Mouse (Mus musculus) forebrain, embryonic 12.5 days (tissue): Measurements from ENCODE around the gene Tpm1. TPM values are rescaled to one million over a fixed set of nuclear protein-coding genes. Genes with fewer than 3 reads are reported as not detected.

ENCODE experiments used
- ATAC-seq: fragments of 200-750 bp; cut with Nextera tagmentation; 2 replicates; pipeline ENCODE4 v1.8.0; 2017; ENCODE audit warnings: moderate TSS enrichment; ENCODE audit not compliant: low FRiP score
- H3K27ac ChIP-seq: fragments of 300-500 bp; sonication (generic); 2 replicates; pipeline ENCODE4 v1.5.1; 2016; ENCODE audit warnings: mild to moderate bottlenecking
- H3K27me3 ChIP-seq: fragments of 300-500 bp; sonication (generic); 2 replicates; pipeline ENCODE4 v1.6.1; 2016; ENCODE audit warnings: mild to moderate bottlenecking
- H3K36me3 ChIP-seq: fragments of 300-500 bp; sonication (generic); replicated peaks from 2 replicates; pipeline ENCODE4 v1.6.1; 2016; ENCODE audit warnings: mild to moderate bottlenecking
- H3K4me1 ChIP-seq: fragments of 300-500 bp; sonication (generic); 2 replicates; pipeline ENCODE4 v1.6.1; 2016
- H3K4me2 ChIP-seq: fragments of 300-500 bp; sonication (generic); 2 replicates; pipeline ENCODE4 v1.6.1; 2016; ENCODE audit warnings: mild to moderate bottlenecking, moderate library complexity
- H3K4me3 ChIP-seq: fragments of 300-500 bp; sonication (generic); replicated peaks from 2 replicates; pipeline ENCODE4 v1.5.1; 2016; ENCODE audit warnings: mild to moderate bottlenecking
- H3K9ac ChIP-seq: fragments of 300-500 bp; sonication (generic); 2 replicates; pipeline ENCODE4 v1.6.1; 2016; ENCODE audit warnings: mild to moderate bottlenecking
- H3K9me3 ChIP-seq: fragments of 300-500 bp; sonication (generic); 2 replicates; pipeline ENCODE4 v1.6.1; 2016
- WGBS: fragments of 180-500 bp; shearing (Covaris S2); methylation state at CpG from one replicate; pipeline ENCODE4 v1.1.7; 2016; 5-methylcytosine and 5-hydroxymethylcytosine counted together
- polyA plus RNA-seq: library from polyadenylated mRNA; unstranded; fragments of >200 nt; fragmentation: Nextera tagmentation; extraction: Ambion mirVana; gene quantifications from 2 replicates; pipeline ENCODE4 v1.2.1, GENCODE M21; 2016

Tpm1 gene
- polyA plus RNA-seq, 1 experiment from 2014 or later: 280 TPM

DNA sequence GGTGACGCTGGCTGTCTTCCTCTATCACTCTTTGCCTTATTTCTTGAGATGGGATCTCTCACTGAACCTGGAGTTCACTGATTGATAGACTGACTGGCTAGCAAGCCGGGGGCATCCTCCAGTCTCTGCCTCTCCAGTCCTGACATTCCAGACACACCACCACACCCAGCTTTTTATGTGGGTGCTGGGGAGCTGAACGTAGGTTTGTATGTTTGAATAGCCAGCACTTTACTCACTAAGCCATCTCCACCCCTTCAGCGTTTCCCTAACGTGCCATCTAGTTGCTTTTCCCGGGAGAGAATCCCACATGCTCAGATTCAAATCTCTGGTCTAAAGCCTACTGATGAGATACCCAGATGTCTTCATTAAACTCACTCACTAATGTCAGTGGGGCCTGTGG lies 59.6 kb downstream of the Tpm1 start:
- Histone ChIP-seq H3K27me3 (no peaks in the 10 kb centered on the region), H3K27ac (no peak overlapping the region), H3K4me2 (no peak overlapping the region), H3K9me3 (no peaks in the 10 kb centered on the region), H3K36me3 (no peaks in the 10 kb centered on the region), H3K9ac (no peak overlapping the region), H3K4me1 (peaks cover 3% of the 10 kb centered on the region; the same call in 1 of the 2 replicates), H3K4me3 (no peak overlapping the region)
- no peak for ATAC-seq
- WGBS: 89% methylated on average over 6 of the region's 6 CpGs

DNA sequence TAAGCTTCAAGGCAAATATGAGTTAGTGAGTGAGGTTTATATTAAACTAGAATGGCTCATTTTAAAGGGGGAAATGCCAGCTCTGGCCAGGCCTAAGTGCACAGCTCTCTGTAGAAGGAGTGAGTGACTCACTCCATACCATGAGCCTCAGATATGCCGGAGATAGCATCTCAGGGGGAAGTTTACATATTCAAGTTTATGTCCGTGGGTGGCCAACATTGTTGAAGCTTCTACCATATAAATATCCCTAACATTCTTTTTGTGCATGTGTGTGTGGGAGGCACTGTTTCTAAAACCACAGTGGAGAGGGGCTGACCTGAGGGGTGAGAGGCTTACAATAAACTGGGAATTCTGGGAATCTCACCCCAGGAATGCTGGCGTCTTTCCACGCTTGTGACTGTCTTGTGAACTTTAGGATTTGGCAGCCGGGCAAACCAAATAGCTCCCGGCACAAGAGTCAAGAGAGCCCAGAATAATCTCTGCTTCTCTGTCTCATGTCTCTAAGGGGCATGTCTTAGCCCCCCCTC lies 60.3 kb downstream of the Tpm1 start:
- H3K4me2 ChIP-seq: no peak overlapping the region
- H3K27ac ChIP-seq: no peak overlapping the region
- no peak overlapping the region for H3K9ac ChIP-seq
- H3K36me3 ChIP-seq: no peaks in the 10 kb centered on the region
- WGBS: 77% methylated on average over 6 of the region's 6 CpGs
- no peak overlapping the region for H3K4me3 ChIP-seq
- H3K27me3 ChIP-seq: no peaks in the 10 kb centered on the region
- H3K9me3 ChIP-seq: no peaks in the 10 kb centered on the region
- peaks cover 3% of the 10 kb centered on the region; the same call in 1 of the 2 replicates for H3K4me1 ChIP-seq
- ATAC-seq: no peak

DNA sequence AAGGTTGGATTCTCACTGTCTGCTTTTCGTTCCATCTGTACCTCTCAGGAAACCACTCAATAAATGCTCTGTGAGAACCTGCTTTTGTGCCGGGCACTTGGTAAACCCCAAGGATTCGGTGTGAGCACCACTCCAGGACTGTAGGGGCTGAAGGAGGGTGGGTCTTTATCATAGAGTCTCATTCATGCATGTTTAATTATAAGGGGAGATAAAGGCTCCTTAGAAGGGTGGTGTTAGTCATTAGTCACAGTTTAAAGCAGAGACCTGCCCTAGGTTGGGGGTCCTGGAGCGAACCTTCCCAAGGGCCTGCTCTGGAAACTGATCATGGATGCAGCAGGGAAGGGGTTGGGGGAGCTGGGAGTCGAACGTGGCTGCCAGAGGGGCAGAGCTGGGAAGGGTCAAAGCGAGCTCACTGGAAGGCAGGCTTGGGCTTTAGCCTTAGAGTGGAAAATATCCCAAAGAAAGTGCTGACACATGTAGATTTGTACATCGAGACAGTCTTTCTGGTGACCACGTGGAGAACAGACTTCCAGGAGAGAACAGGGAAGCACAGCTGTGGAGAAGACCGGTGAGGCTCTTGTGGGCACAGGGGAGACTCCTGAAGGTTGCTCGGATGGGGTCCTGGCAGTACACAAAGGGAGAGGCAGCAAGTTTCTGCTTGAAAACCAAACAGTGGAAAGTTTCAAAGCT lies 60.9 kb downstream of the Tpm1 start:
- no peak for ATAC-seq
- H3K9ac ChIP-seq: no peak overlapping the region
- H3K27ac ChIP-seq: no peak overlapping the region
- no peaks in the 10 kb centered on the region for H3K9me3 ChIP-seq
- no peaks in the 10 kb centered on the region for H3K36me3 ChIP-seq
- no peak overlapping the region for H3K4me3 ChIP-seq
- no peaks in the 10 kb centered on the region for H3K27me3 ChIP-seq
- H3K4me1 ChIP-seq: peaks cover 3% of the 10 kb centered on the region; the same call in 1 of the 2 replicates
- no peak overlapping the region for H3K4me2 ChIP-seq
- 63% methylated on average over 11 of the region's 11 CpGs for WGBS

DNA sequence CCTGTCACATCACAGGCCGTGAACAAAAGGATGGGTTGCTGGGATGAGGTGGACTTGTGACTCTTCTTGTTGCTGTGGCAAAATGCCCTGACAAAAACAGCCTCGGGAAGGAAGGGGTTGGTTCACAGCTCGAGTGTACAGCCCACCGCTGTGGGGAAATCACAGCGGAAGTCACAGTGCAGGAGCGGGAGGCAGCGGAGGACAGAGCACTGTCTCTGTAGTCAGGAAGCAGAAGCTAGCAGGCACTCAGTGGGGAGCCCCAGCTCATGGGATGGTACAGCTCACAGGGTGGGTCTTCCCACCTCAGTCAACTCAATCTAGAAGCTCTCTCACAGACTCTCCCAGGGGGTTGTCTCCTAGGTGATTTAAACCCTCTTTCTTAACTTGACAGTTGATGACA lies 63.8 kb downstream of the Tpm1 start:
- ATAC-seq: no peak
- H3K27me3 ChIP-seq: no peaks in the 10 kb centered on the region
- H3K27ac ChIP-seq: no peak overlapping the region
- H3K9me3 ChIP-seq: no peaks in the 10 kb centered on the region
- H3K36me3 ChIP-seq: no peaks in the 10 kb centered on the region
- no peak overlapping the region for H3K4me3 ChIP-seq
- H3K9ac ChIP-seq: no peak overlapping the region
- H3K4me2 ChIP-seq: no peak overlapping the region
- 88% methylated on average over 7 of the region's 7 CpGs for whole genome bisulfite sequencing
- H3K4me1 ChIP-seq: peaks cover 3% of the 10 kb centered on the region; the same call in 1 of the 2 replicates

DNA sequence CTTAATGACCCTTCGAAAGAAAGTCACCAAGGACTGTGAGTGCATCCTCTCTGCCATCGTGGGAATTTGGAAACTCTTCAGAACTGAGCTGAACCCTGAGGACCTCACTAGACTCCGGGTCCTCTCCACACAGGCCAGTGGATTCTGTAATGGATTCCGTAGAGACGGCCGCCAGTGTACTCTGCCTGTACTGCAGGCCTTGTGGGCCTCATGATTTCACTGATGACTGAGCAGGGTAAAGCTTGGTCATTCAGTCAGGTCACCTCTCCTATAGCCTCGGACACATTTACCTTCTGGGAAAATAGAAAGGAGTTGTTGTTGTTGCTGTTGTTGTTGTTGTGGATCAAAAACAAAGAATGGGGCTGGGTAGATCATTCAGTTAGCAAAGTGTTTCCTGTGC lies 67.1 kb downstream of the Tpm1 start:
- Histone ChIP-seq H3K9me3 (no peaks in the 10 kb centered on the region), H3K4me1 (no peaks in the 10 kb centered on the region), H3K9ac (no peak overlapping the region), H3K27ac (no peak overlapping the region), H3K4me3 (no peak overlapping the region), H3K4me2 (no peak overlapping the region), H3K36me3 (no peaks in the 10 kb centered on the region), H3K27me3 (peaks cover 2% of the 10 kb centered on the region; the same call in 1 of the 2 replicates)
- ATAC-seq: no peak
- WGBS: 78% methylated on average over 7 of the region's 7 CpGs

DNA sequence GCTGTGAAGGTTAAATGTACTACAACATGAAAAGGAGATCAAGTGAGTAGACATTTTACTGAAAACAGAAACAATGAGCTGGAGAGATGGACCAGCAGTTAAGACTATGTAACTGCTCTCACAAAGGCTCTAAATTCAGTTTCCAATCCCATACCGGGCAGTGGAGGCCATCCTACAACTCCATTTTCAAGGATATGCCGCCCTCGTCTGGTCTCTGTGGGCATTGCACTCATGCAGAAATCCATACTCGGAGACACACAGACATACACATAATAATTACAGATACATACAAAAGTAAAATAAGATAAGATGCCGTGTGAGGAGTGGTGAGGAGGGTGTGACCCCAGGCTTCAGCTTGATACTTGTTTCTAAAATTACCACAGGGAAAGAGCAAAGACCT lies 68.7 kb downstream of the Tpm1 start:
- 11% methylated on average over 5 of the region's 5 CpGs for WGBS
- H3K4me1 ChIP-seq: peaks cover 4% of the 10 kb centered on the region; the same call in 1 of the 2 replicates
- H3K27ac ChIP-seq: no peak overlapping the region
- peak; percentile 36; the same call in 1 of the 2 replicates for ATAC-seq
- H3K4me3 ChIP-seq: no peak overlapping the region
- peaks cover 11% of the 10 kb centered on the region; the same call in 1 of the 2 replicates for H3K27me3 ChIP-seq
- no peak overlapping the region for H3K4me2 ChIP-seq
- no peak overlapping the region for H3K9ac ChIP-seq
- H3K9me3 ChIP-seq: no peaks in the 10 kb centered on the region
- H3K36me3 ChIP-seq: no peaks in the 10 kb centered on the region

DNA sequence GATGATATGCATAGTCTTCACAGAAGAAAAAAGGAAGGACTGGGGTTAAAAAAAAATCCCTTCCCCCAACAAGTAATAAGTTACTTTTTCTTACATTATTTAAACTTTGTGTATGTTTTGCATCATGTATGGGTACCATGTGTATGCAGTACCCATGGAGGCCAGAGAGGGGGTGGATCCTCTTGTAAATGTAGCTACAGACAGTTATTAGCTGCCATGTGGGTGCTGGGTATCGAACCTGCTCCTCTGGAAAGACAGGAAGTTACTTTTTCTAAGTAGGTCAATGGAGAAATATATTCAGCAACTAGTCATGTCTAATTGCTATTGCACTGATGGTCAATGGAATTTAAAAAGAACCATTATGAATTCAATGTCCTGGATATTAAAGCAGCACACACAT lies 70.7 kb downstream of the Tpm1 start:
- no peak overlapping the region for H3K27ac ChIP-seq
- no peak overlapping the region for H3K4me3 ChIP-seq
- H3K9ac ChIP-seq: no peak overlapping the region
- H3K4me2 ChIP-seq: no peak overlapping the region
- ATAC-seq: no peak
- no peaks in the 10 kb centered on the region for H3K36me3 ChIP-seq
- WGBS: 80% methylated on average over 1 of the region's 1 CpGs
- peaks cover 7% of the 10 kb centered on the region; the same call in 1 of the 2 replicates for H3K4me1 ChIP-seq
- peaks cover 11% of the 10 kb centered on the region; the same call in 1 of the 2 replicates for H3K27me3 ChIP-seq
- no peaks in the 10 kb centered on the region for H3K9me3 ChIP-seq

DNA sequence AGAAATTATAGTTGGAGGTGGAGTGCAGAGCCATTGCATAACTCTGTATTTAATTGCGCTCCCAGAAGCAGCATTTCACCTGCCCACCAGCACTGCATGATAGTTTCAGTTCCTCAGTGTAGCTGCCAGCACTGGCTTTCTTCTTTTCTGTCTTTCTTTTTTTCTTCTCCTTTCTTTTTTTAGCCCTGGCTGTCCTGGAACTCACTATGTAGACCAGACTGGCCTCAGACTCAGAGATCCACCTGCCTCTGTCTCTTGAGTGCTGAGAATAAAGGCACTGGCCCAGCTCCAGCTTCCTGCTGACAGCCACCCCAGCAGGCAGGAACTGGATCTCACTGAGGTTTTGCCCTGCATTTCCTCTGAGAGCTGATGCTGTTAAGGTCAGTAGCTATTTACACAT lies 71.2 kb downstream of the Tpm1 start:
- Histone ChIP-seq H3K4me2 (no peak overlapping the region), H3K9ac (no peak overlapping the region), H3K4me1 (peaks cover 7% of the 10 kb centered on the region; the same call in 1 of the 2 replicates), H3K36me3 (no peaks in the 10 kb centered on the region), H3K4me3 (no peak overlapping the region), H3K9me3 (no peaks in the 10 kb centered on the region), H3K27ac (no peak overlapping the region), H3K27me3 (peaks cover 11% of the 10 kb centered on the region; the same call in 1 of the 2 replicates)
- 94% methylated on average over 1 of the region's 1 CpGs for WGBS
- ATAC-seq: no peak

DNA sequence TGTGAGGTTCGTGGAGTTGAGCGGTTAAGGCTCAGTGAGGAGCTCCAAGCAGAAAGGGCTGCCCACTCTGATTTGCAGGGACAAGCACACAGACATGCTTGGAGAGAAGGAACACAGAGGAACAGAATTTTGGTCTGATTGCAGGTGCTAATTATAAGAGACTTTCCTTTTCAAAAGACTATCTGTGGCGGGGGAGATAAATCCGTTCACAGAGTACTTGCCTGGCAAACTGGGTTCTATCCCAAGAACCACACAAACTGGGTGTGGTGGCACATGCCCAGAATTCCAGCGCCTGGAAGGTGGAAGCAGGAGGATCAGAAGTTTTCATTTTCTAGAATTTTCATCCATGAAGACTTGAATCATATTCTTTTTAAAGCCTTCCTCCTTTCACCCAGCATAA lies 72.1 kb downstream of the Tpm1 start:
- H3K27me3 ChIP-seq: peaks cover 11% of the 10 kb centered on the region; the same call in 1 of the 2 replicates
- H3K4me3 ChIP-seq: no peak overlapping the region
- ATAC-seq: no peak
- peaks cover 7% of the 10 kb centered on the region; the same call in 1 of the 2 replicates for H3K4me1 ChIP-seq
- H3K9me3 ChIP-seq: no peaks in the 10 kb centered on the region
- no peak overlapping the region for H3K4me2 ChIP-seq
- H3K36me3 ChIP-seq: no peaks in the 10 kb centered on the region
- H3K9ac ChIP-seq: no peak overlapping the region
- WGBS: 84% methylated on average over 5 of the region's 5 CpGs
- H3K27ac ChIP-seq: no peak overlapping the region

DNA sequence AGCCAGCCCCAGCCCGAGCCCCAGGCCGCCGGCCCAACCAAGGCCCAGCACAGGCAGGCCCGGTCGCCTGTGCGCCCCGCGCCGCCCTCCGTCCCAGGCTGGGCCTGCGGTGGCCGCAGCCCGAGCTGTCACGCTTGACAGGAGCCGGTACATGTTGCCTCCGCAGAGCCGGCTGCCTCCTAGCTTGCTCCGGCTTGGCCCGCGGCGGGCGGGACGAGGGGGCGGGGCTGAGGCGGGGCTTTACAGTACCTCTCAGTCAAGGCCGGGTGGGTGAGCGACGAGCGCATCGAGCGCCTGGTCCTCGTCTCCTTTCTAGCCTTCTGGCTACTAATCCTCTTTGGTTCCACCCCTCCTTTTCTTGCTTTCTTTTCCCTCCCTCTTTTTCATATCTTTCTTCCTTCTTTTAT lies 74.0 kb downstream of the Tpm1 start, which contains the start of gene Lactb:
Gene Lactb (minus strand): TSS at position 246 of the 407 bp plus-strand sequence.
- 0% methylated on average over 32 of the region's 32 CpGs for WGBS
- 0 out of 2 replicates have a peak, but pooled peaks cover 3% of the 10 kb centered on the region for H3K36me3 ChIP-seq
- H3K27me3 ChIP-seq: peaks cover 11% of the 10 kb centered on the region; the same call in 1 of the 2 replicates
- H3K27ac ChIP-seq: peak within 1 kb of the TSS; percentile 89
- no peaks in the 10 kb centered on the region for H3K9me3 ChIP-seq
- peak; percentile 98 for ATAC-seq
- H3K9ac ChIP-seq: peak within 1 kb of the TSS; percentile 74
- H3K4me2 ChIP-seq: peak within 1 kb of the TSS; percentile 71
- H3K4me1 ChIP-seq: peaks cover 7% of the 10 kb centered on the region; the same call in 1 of the 2 replicates
- peak within 1 kb of the TSS; percentile 92 for H3K4me3 ChIP-seq

DNA sequence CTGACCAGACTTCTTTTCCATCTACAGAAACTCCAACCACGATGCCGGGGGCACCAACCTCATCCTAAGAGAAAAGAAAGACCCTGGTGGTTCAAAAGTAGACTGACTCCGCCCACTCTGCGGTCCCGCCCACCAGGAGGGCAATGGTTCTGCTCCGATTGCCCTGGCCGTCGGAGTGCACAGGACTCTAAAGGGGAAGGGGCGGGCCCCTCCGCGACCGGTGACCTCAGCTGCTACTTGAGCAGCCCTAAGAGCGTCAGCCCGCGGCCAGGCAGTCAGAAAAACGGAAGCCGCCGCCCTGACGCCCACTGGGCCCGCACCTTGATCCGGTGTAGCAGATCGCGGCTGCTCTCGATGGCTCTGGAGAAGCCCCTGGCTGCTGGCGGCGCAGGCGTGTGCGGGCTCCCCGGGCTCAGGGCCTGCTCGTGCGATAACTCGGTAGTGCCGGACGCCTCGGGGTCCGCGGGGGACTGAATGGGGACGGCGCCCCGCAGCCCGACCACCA lies 74.4 kb downstream of the Tpm1 start:
- Histone ChIP-seq H3K4me3 (peak overlapping the region; percentile 92), H3K4me2 (peak overlapping the region; percentile 71), H3K4me1 (peaks cover 7% of the 10 kb centered on the region; the same call in 1 of the 2 replicates), H3K36me3 (peaks cover 4% of the 10 kb centered on the region), H3K27me3 (peaks cover 11% of the 10 kb centered on the region; the same call in 1 of the 2 replicates), H3K9ac (peak overlapping the region; percentile 74), H3K27ac (peak overlapping the region; percentile 89), H3K9me3 (no peaks in the 10 kb centered on the region)
- peak; percentile 80 for ATAC-seq
- 0% methylated on average over 37 of the region's 41 CpGs for WGBS
